Mouse (Mus musculus): Measurements from ENCODE around the gene Grid2.

Grid2 gene

DNA sequence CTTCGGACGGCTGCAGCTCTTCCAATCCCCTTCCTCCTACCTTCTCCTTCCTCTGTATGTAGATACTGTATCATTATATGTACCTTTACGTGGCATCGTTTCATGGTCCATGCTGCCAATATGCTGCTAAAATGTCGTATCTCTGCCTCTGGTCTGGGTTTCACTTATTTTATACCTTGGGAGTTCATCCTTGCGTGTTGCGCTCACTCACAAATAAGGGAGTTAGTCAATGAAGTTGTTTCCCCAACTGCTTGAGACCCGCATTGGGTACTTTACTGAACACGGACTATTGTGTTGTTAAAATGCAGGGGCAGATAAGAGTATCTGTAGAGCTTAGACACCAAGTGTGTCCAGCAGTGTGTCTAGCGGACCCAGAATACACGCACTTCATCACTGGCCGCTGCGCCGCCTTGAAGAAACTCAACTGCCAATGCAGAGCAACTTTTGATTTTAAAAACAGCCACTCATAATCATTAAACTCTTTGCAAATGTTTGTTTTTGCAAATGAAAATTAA, 1474.9 kb downstream of the Grid2 start:
- DNase-seq (ENCODE audit: low read depth): no peak

DNA sequence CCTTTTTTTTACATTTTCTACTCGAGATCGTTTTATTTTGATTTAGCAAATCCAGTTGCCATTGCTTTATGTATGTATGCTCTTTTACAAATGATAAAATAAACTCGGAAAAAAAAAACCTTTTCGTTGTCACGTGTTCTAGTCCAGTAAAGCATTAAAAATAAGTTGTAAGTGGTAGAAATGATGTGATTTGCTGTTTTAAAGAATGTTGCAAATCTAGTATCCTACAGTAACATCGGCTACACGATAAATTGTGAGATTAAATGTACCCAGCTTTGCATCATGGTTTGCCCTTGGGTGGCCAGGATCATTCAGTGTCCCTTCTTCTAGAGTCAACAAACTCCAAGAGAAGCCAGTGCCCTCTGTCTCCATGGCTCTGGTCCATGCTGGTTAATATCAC, 1475.5 kb downstream of the Grid2 start:
- no peak for DNase-seq (ENCODE audit: low read depth)

DNA sequence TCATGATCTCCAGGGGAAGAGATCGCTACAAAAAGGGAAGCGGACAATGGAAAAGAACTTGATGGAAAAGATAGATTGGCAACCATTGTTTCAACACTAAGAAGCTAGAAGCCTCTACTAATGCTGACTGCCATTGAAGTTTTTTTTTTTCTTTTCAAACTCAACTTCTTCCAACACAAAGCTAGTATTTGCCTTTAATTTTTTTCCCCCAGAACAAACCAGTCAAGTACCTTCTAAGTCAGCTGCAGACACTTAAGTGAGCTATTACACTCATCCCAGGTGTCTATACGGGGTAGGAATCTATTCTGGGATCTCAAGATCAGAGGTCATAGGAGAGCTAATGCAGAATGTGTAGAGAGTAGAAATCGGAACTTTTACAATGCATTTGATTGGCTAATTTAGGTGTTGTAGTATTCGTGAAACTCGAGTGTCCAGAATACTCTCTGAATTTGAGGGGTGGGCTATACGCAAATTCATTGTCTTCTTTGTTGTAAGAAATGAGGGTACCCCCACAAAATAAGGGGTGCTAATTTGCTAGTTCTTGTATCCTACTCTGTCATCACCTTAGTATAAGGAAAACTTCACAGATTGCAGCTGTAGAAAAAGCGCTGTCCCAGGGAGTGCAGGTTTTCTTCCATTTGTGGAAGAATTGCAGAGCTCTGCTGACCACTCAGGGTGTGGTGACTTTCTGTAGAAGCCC, 1476.1 kb downstream of the Grid2 start:
- no peak for DNase-seq (ENCODE audit: low read depth)

DNA sequence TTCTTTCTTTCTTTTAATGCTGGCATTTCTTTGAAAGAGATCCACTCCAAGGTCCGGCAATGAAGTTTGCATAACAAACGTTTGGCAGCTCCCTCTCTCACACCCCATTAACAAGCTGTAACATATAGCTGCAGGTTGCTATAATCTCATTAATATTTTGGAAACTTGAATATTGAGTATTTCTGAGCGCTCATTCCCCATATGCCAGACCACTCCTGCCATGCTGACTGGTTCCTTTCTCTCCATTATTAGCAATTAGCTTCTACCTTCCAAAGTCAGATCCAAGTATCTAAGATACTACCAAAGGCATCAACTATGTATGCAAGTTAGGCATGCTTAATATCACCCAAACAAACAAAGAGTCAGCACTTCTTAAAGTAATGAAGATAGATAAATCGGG, 1477.6 kb downstream of the Grid2 start:
- no peak for DNase-seq (ENCODE audit: low read depth)

DNA sequence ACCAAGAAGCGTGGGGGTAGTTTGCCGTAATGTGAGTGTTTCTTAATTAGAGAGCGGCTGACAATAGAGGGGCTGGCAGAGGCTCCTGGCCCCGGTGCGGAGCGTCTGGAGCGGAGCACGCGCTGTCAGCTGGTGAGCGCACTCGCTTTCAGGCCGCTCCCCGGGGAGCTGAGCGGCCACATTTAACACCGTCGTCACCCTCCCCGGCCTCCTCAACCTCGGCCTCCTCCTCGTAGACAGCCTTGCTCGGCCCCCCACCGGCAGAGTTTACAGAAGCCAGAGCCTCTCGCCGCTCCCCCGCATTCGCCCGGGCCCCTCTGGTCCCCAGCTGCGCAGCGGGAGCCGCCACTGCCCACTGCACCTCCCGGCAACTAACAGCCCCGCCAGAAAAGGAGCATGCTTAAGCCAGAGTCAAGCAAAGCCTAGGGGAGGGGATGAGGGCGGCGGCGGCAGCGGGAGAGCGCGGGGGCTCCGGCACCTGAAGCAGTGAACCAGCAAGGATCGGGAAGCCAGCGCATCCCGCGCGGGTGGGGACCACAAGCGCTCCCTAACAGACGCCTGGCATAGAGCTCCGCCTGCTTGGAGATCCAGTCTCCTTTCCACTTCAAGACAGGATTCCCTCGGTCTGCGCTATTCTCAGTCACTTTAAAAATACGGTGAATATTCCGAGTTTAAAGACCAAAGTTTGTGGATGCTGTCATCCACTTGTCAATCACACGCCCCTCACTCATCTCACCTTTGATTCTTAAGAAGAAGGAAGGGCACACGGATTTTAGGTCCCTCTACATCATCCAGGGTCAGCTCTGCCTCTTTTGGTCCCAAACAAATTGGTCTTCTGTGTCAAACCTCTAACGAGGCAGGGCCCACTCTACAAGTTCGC, 1479.0 kb downstream of the Grid2 start:
- DNase-seq (ENCODE audit: low read depth): no peak

DNA sequence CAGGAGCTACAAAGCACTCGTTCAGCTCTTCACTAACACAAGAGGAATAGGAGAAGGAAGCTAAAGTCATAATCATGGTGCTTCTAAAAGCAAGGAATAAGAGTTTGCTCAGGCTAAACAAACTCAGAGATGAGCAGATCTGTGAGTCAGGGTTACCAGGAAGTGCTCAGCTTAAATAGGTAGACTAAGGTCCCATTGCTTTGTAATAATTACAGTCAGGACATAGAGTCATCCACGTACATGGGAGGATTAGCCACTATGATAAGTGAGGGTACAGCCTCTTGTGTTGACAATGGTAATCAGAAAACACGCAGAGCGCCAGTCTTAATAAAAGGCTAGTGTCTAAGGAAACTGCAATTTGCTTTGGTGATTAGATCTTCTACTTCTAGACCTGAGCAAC, 1480.6 kb downstream of the Grid2 start:
- no peak for DNase-seq (ENCODE audit: low read depth)

DNA sequence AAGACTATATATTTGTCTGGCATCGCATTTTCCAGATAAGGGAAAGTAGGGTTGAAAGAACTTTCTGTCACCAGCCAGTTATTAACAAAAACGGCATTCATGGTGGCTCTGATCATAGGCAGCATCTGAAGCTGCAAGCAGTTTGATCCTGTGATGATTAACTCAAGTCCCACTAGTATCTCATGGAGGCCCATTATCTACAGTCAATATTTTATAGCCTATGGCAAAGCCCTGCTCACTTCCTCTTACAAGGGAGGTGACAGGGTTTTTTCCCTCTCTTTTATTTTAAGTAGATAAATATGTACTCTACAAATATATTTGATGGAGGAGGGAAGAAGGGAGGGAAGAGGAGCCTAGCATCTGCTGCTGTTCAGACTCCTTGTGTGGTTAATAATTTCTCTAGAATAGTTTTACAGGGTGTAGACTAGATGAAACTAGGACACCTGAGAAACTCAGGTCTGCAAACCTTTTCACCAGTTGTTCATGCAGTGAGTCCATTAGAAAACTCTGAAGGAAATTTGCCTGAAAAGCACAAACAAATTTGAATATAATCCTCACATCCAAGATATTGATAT, 1487.3 kb downstream of the Grid2 start:
- no peak for DNase-seq (ENCODE audit: low read depth)

All from naive thymus-derived CD4-positive, alpha-beta T cell, adult 2 months (primary cell).